Mouse (Mus musculus) stomach, embryonic 16.5 days (tissue): ENCODE results near the gene Ubqln4. TPM values are rescaled to one million over a fixed set of nuclear protein-coding genes. Genes with fewer than 3 reads are reported as not detected.
"Not testable (repeated sequence)": the region's sequence is repeated elsewhere in the genome, so short reads cannot be mapped to it uniquely, and the experiment has no call there.

ENCODE experiments used
- ATAC-seq: fragments of 200-750 bp; cut with Nextera tagmentation; 2 replicates; pipeline ENCODE4 v1.8.0; 2017; ENCODE audit warnings: moderate number of reproducible peaks, moderate TSS enrichment; ENCODE audit not compliant: insufficient read depth, low FRiP score
- H3K27ac ChIP-seq: fragments of 300-500 bp; sonication (generic); 2 replicates; pipeline ENCODE4 v1.5.1; 2014; ENCODE audit warnings: low read length
- H3K27me3 ChIP-seq: fragments of 300-500 bp; sonication (generic); 2 replicates; pipeline ENCODE4 v1.6.1; 2014; ENCODE audit warnings: low read length, control low read depth, mixed read lengths; ENCODE audit not compliant: control insufficient read depth, insufficient read depth
- H3K36me3 ChIP-seq: fragments of 300-500 bp; sonication (generic); 2 replicates; pipeline ENCODE4 v1.6.1; 2014; ENCODE audit warnings: low read length; ENCODE audit not compliant: control insufficient read depth, insufficient read depth
- H3K4me1 ChIP-seq: fragments of 300-500 bp; sonication (generic); 2 replicates; pipeline ENCODE4 v1.6.1; 2014; ENCODE audit warnings: low read length, control low read depth, mixed read lengths; ENCODE audit not compliant: control insufficient read depth, insufficient read depth
- H3K4me2 ChIP-seq: fragments of 300-500 bp; sonication (generic); 2 replicates; pipeline ENCODE4 v1.6.1; 2014; ENCODE audit warnings: low read depth, low read length, mixed read lengths
- H3K4me3 ChIP-seq: fragments of 300-500 bp; sonication (generic); replicated peaks from 2 replicates; pipeline ENCODE4 v1.5.1; 2014; ENCODE audit warnings: mild to moderate bottlenecking, low read length
- H3K9ac ChIP-seq: fragments of 300-500 bp; sonication (generic); 2 replicates; pipeline ENCODE4 v1.6.1; 2014; ENCODE audit warnings: low read length
- H3K9me3 ChIP-seq: fragments of 300-500 bp; sonication (generic); replicated peaks from 2 replicates; pipeline ENCODE4 v1.6.1; 2016; ENCODE audit warnings: low read length, control low read depth; ENCODE audit not compliant: control insufficient read depth
- WGBS: fragments of 180-500 bp; shearing (Covaris S2); extraction: QIAGEN DNeasy Blood & Tissue Kit; methylation state at CpG from one replicate; pipeline ENCODE4 v1.1.7; 2014; 5-methylcytosine and 5-hydroxymethylcytosine counted together
- polyA plus RNA-seq: library from polyadenylated mRNA; unstranded; fragments of >200 nt; fragmentation: Nextera tagmentation; extraction: Ambion mirVana; gene quantifications from 2 replicates; pipeline ENCODE4 v1.2.1, GENCODE M21; 2015

The Ubqln4 gene
- polyA plus RNA-seq, 1 experiment from 2014 or later: 33.3 TPM

GRCm38 (mm10) chr3:88573810-88574209 lies 20.3 kb downstream of the Ubqln4 start:
- 83% methylated on average over 2 of the region's 2 CpGs for WGBS
- H3K36me3 ChIP-seq: peaks cover 5% of the 10 kb centered on the region; the same call in 1 of the 2 replicates
- no peak overlapping the region for H3K4me3 ChIP-seq
- ATAC-seq: no peak
- no peaks in the 10 kb centered on the region for H3K9me3 ChIP-seq
- H3K9ac ChIP-seq: no peak overlapping the region
- H3K4me2 ChIP-seq: no peak overlapping the region
- 0 out of 2 replicates have a peak, but pooled peaks cover under 1% of the 10 kb centered on the region for H3K4me1 ChIP-seq
- H3K27me3 ChIP-seq: no peaks in the 10 kb centered on the region
- no peak overlapping the region for H3K27ac ChIP-seq

DNA sequence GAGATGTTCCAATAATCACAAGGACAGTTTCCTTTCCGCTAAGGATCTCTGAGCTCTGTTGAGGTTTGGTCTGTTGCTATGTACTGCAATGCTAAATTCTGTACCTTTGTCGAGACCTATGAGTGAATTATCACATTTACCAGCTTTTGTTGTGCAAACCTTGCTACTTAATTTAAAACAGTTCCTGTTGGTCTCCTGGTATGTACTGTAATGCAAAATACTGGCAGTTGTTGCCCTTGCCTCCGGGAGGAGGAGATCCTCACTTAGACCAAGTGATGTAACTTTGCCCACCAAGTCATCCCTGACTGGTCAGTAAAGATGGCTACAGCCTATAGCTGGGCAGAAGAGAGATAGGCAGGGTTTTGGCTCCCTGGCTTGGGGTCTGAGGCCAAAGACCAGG lies 22.0 kb downstream of the Ubqln4 start, which contains the start of gene Ssr2:
Gene Ssr2 (plus strand): TSS at position 337 of the 400 bp plus-strand sequence.
- H3K9me3 ChIP-seq: no peaks in the 10 kb centered on the region
- no peak for ATAC-seq
- no peaks in the 10 kb centered on the region for H3K36me3 ChIP-seq
- H3K27me3 ChIP-seq: no peaks in the 10 kb centered on the region
- no peak within 1 kb of the TSS for H3K27ac ChIP-seq
- no peak within 1 kb of the TSS for H3K9ac ChIP-seq
- 87% methylated on average over 3 of the region's 3 CpGs for WGBS
- H3K4me3 ChIP-seq: no peak within 1 kb of the TSS
- H3K4me2 ChIP-seq: no peak within 1 kb of the TSS
- peaks cover 10% of the 10 kb centered on the region for H3K4me1 ChIP-seq

GRCm38 (mm10) chr3:88577846-88578245 lies 24.3 kb downstream of the Ubqln4 start:
- not testable (repeated sequence) for H3K4me3 ChIP-seq, H3K9ac ChIP-seq, H3K36me3 ChIP-seq, H3K27me3 ChIP-seq, H3K9me3 ChIP-seq, ATAC-seq, H3K27ac ChIP-seq, H3K4me2 ChIP-seq
- 81% methylated on average over 5 of the region's 5 CpGs for whole genome bisulfite sequencing
- peaks cover 16% of the 10 kb centered on the region for H3K4me1 ChIP-seq

DNA sequence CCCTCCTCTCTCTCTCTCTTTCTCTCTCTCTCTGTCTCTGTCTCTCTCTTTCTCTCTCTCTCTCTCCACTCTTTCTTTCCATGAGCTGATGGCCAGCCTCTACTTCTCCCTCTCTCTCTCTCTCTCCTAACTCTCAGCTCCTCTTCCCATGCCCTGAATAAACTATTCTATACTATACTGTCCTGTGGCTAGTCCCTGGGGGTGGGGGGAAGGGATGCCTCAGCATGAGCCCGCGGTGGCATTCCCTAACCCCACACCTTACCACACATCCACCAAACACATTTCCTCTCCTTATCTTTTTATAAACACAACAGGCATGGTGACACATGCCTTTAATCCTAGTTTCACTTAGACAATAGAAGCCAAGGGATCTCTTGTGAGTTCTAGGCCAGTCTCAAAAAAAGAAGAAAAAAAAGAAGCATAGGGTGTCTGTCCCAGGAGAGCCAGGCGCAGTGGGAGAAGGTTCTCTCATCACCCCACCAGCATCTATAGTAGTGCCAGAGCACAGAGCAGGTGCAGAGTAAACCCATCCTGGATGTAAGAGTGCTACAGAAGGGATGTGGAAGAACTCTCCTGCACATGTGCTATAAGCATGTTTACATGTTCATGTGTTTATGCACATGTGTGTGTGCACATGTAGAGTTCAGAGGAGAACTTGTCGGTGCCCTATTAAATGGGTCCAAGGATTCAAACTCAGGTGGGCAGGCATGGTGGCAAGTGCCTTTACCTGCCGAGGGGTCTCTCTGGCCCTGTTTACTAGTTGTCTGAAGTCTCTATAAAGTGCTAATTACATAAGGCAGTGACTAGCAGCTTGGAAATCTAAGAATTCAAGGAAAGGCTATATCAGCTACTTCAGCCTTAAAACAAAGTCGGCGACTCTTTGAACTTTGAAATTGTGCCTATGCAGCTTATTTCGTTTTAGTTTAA lies 25.2 kb downstream of the Ubqln4 start:
- peak overlapping the region; percentile 99 for H3K4me3 ChIP-seq
- H3K4me2 ChIP-seq: peak overlapping the region; percentile 44
- ATAC-seq: 0 out of 2 replicates have a peak, but pooled peaks have one; percentile 15
- no peaks in the 10 kb centered on the region for H3K9me3 ChIP-seq
- peaks cover 16% of the 10 kb centered on the region for H3K4me1 ChIP-seq
- WGBS: 43% methylated on average over 8 of the region's 8 CpGs
- no peak overlapping the region for H3K27ac ChIP-seq
- no peaks in the 10 kb centered on the region for H3K27me3 ChIP-seq
- H3K36me3 ChIP-seq: peaks cover 10% of the 10 kb centered on the region; the same call in 1 of the 2 replicates
- peak overlapping the region; percentile 98 for H3K9ac ChIP-seq

GRCm38 (mm10) chr3:88579454-88580117 lies 26.0 kb downstream of the Ubqln4 start:
- peak overlapping the region; percentile 68 for H3K27ac ChIP-seq
- no peaks in the 10 kb centered on the region for H3K27me3 ChIP-seq
- H3K4me1 ChIP-seq: peaks cover 16% of the 10 kb centered on the region
- H3K36me3 ChIP-seq: peaks cover 11% of the 10 kb centered on the region; the same call in 1 of the 2 replicates
- H3K9ac ChIP-seq: peak overlapping the region; percentile 98
- WGBS: under 1% methylated on average over 34 of the region's 34 CpGs
- peak overlapping the region; percentile 90 for H3K4me2 ChIP-seq
- H3K9me3 ChIP-seq: no peaks in the 10 kb centered on the region
- peak overlapping the region; percentile 99 for H3K4me3 ChIP-seq
- peak; percentile 89 for ATAC-seq

GRCm38 (mm10) chr3:88585769-88586168 lies 32.2 kb downstream of the Ubqln4 start:
- no peaks in the 10 kb centered on the region for H3K27me3 ChIP-seq
- H3K4me3 ChIP-seq: no peak overlapping the region
- no peak overlapping the region for H3K4me2 ChIP-seq
- H3K27ac ChIP-seq: no peak overlapping the region
- peaks cover 20% of the 10 kb centered on the region; the same call in 1 of the 2 replicates for H3K36me3 ChIP-seq
- no peak for ATAC-seq
- WGBS: 84% methylated on average over 6 of the region's 6 CpGs
- no peak overlapping the region for H3K9ac ChIP-seq
- H3K9me3 ChIP-seq: no peaks in the 10 kb centered on the region
- H3K4me1 ChIP-seq: peaks cover 4% of the 10 kb centered on the region

- H3K4me3 ChIP-seq: no peak overlapping the region
- no peak overlapping the region for H3K9ac ChIP-seq
- H3K27ac ChIP-seq: no peak overlapping the region
- 93% methylated on average over 5 of the region's 5 CpGs for WGBS
- H3K36me3 ChIP-seq: peaks cover 17% of the 10 kb centered on the region; the same call in 1 of the 2 replicates
- no peaks in the 10 kb centered on the region for H3K27me3 ChIP-seq
- no peak overlapping the region for H3K4me2 ChIP-seq
- H3K4me1 ChIP-seq: no peaks in the 10 kb centered on the region; the same call in 1 of the 2 replicates
- no peak for ATAC-seq
- H3K9me3 ChIP-seq: no peaks in the 10 kb centered on the region
Measured at GRCm38 (mm10) chr3:88586640-88587039, 33.1 kb downstream of the Ubqln4 start.

- 19% methylated on average over 5 of the region's 5 CpGs for WGBS
- H3K9me3 ChIP-seq: no peaks in the 10 kb centered on the region
- H3K4me2 ChIP-seq: no peak overlapping the region
- H3K4me1 ChIP-seq: peaks cover 14% of the 10 kb centered on the region
- no peak for ATAC-seq
- no peak overlapping the region for H3K4me3 ChIP-seq
- H3K27me3 ChIP-seq: no peaks in the 10 kb centered on the region
- H3K36me3 ChIP-seq: peaks cover 10% of the 10 kb centered on the region; the same call in 1 of the 2 replicates
- no peak overlapping the region for H3K9ac ChIP-seq
- H3K27ac ChIP-seq: no peak overlapping the region
Measured at GRCm38 (mm10) chr3:88590246-88590645, 36.7 kb downstream of the Ubqln4 start.

- peaks cover 14% of the 10 kb centered on the region for H3K4me1 ChIP-seq
- H3K4me3 ChIP-seq: no peak overlapping the region
- H3K27ac ChIP-seq: no peak overlapping the region
- no peak overlapping the region for H3K9ac ChIP-seq
- peak; percentile 15; the same call in 1 of the 2 replicates for ATAC-seq
- no peaks in the 10 kb centered on the region for H3K9me3 ChIP-seq
- 53% methylated on average over 3 of the region's 3 CpGs for WGBS
- peaks cover 10% of the 10 kb centered on the region; the same call in 1 of the 2 replicates for H3K36me3 ChIP-seq
- H3K27me3 ChIP-seq: no peaks in the 10 kb centered on the region
- H3K4me2 ChIP-seq: no peak overlapping the region
Measured at GRCm38 (mm10) chr3:88591044-88591443, 37.5 kb downstream of the Ubqln4 start.
